Mouse (Mus musculus): ENCODE data around the gene Ccdc148. TPM values are rescaled to one million over a fixed set of nuclear protein-coding genes. Genes with fewer than 3 reads are reported as not detected.
A peak's percentile ranks its signal among the peaks of the same experiment; 100 is the strongest.

Gene Ccdc148
- polyA plus RNA-seq, 1 experiment from 2014 or later: 1.9 TPM

DNA sequence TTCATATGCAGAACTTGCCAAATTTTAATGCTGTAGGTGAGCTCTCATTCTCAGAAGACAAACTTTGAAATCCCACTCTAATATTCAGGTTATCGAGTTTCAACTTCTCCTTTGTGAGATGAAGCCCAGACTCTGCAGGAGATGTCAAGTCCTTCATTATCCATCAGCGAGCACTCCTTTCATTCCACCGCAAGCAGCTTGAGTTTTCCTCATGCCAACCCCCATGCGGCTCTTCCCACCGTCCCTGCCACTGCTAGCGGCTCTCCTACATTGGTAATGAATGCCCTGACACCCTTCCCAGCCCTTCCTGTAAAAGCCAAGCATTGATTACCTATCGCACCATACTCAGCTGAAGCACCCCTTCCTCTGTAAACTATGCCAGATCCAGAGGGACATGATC is 211.7 kb downstream of the Ccdc148 start:
- TF ChIP-seq CTCF (IDR thresholded peaks at IDR 0.05; ENCODE audit: low read depth): no peak
- no peak overlapping the region for H3K4me3 ChIP-seq (replicated peaks; ENCODE audit: low read depth, low read length)
- WGBS: 88% methylated on average over 7 of the region's 7 CpGs
- DNase-seq (ENCODE audit: low spot score) (no peak), ATAC-seq (replicated peaks; ENCODE audit: low FRiP score, low read depth) (no peak)
- no peak overlapping the region for H3K9ac ChIP-seq (ENCODE audit: low read depth, low read length)
- H3K27ac ChIP-seq: no peak overlapping the region
- H3K36me3 ChIP-seq (ENCODE audit: insufficient read depth, low read length): no peaks in the 10 kb centered on the region
- H3K9me3 ChIP-seq (replicated peaks; ENCODE audit: low read length): no peaks in the 10 kb centered on the region
- H3K27me3 ChIP-seq (ENCODE audit: insufficient read depth, low read length): no peaks in the 10 kb centered on the region
- H3K4me1 ChIP-seq (replicated peaks; ENCODE audit: insufficient read depth, low read length): no peaks in the 10 kb centered on the region
- H3K4me2 ChIP-seq (ENCODE audit: low read length): no peak overlapping the region

DNA sequence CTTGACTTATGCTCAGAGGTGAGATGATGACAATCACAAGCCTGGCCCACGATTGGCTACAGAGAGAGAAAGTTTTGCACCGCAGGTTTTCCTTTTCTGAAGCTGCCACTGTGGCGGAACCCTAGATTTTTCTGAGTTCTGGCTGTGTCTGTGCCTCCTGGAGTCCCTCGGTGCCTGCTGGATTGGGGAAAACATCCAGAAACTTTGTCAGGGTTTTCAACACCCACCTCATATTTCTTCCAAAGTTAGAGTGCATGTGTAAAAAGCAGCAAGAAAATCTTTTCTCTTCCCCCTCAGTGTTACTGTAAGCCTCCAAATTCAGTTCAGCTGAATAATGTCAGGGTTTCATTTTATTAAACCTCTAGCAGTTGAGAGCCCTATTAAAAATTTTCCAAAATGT is 219.1 kb downstream of the Ccdc148 start:
- Histone ChIP-seq H3K27me3 (ENCODE audit: insufficient read depth, low read length) (no peaks in the 10 kb centered on the region), H3K36me3 (ENCODE audit: insufficient read depth, low read length) (no peaks in the 10 kb centered on the region), H3K9me3 (replicated peaks; ENCODE audit: low read length) (no peaks in the 10 kb centered on the region), H3K4me1 (replicated peaks; ENCODE audit: insufficient read depth, low read length) (no peaks in the 10 kb centered on the region), H3K27ac (no peak overlapping the region), H3K4me3 (replicated peaks; ENCODE audit: low read depth, low read length) (no peak overlapping the region), H3K4me2 (ENCODE audit: low read length) (no peak overlapping the region), H3K9ac (ENCODE audit: low read depth, low read length) (no peak overlapping the region)
- no peak for DNase-seq (ENCODE audit: low spot score)
- no peak for ATAC-seq (replicated peaks; ENCODE audit: low FRiP score, low read depth)
- 78% methylated on average over 4 of the region's 4 CpGs for WGBS
- TF ChIP-seq CTCF (IDR thresholded peaks at IDR 0.05; ENCODE audit: low read depth): no peak

- Histone ChIP-seq H3K4me3 (replicated peaks; ENCODE audit: low read depth, low read length) (no peak overlapping the region), H3K4me2 (ENCODE audit: low read length) (no peak overlapping the region), H3K9ac (ENCODE audit: low read depth, low read length) (no peak overlapping the region), H3K9me3 (replicated peaks; ENCODE audit: low read length) (no peaks in the 10 kb centered on the region), H3K4me1 (replicated peaks; ENCODE audit: insufficient read depth, low read length) (no peaks in the 10 kb centered on the region), H3K36me3 (ENCODE audit: insufficient read depth, low read length) (no peaks in the 10 kb centered on the region), H3K27me3 (ENCODE audit: insufficient read depth, low read length) (no peaks in the 10 kb centered on the region), H3K27ac (no peak overlapping the region)
- TF ChIP-seq CTCF (IDR thresholded peaks at IDR 0.05; ENCODE audit: low read depth): no peak
- WGBS: 100% methylated on average over 2 of the region's 2 CpGs
- no peak for DNase-seq (ENCODE audit: low spot score)
- ATAC-seq (replicated peaks; ENCODE audit: low FRiP score, low read depth): no peak
Measured at GRCm38 (mm10) chr2:58925551-58925950, 234.9 kb downstream of the Ccdc148 start.

DNA sequence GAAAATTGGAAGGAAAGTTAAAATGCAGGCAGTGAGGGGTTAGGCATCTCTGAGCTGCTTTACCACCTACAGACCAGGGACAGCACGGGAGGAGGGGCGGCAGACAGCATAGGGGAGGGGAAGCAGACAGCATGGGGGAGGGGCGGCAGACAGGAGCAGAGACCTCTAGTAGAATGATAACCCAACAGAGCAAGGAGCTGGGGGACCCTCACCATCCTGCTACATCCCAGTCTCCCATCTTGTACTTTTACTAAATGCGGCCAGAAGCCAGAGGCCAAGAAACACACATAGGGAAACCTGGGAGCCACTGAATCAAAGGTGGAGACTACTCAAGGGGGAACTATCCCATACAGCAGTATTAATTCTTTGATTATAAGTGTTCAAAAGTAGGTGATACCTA is 242.1 kb downstream of the Ccdc148 start:
- ATAC-seq (replicated peaks; ENCODE audit: low FRiP score, low read depth) (no peak), DNase-seq (ENCODE audit: low spot score) (no peak)
- no peak overlapping the region for H3K4me2 ChIP-seq (ENCODE audit: low read length)
- H3K9ac ChIP-seq (ENCODE audit: low read depth, low read length): no peak overlapping the region
- H3K4me1 ChIP-seq (replicated peaks; ENCODE audit: insufficient read depth, low read length): no peaks in the 10 kb centered on the region
- no peaks in the 10 kb centered on the region for H3K36me3 ChIP-seq (ENCODE audit: insufficient read depth, low read length)
- WGBS: 58% methylated on average over 4 of the region's 4 CpGs
- no peaks in the 10 kb centered on the region for H3K9me3 ChIP-seq (replicated peaks; ENCODE audit: low read length)
- TF ChIP-seq CTCF (IDR thresholded peaks at IDR 0.05; ENCODE audit: low read depth): no peak
- no peak overlapping the region for H3K4me3 ChIP-seq (replicated peaks; ENCODE audit: low read depth, low read length)
- no peaks in the 10 kb centered on the region for H3K27me3 ChIP-seq (ENCODE audit: insufficient read depth, low read length)
- no peak overlapping the region for H3K27ac ChIP-seq

GRCm38 (mm10) chr2:58912339-58912738 is 248.1 kb downstream of the Ccdc148 start:
- no peak for DNase-seq (ENCODE audit: low spot score)
- no peak for ATAC-seq (replicated peaks; ENCODE audit: low FRiP score, low read depth)
- H3K4me2 ChIP-seq (ENCODE audit: low read length): no peak overlapping the region
- no peaks in the 10 kb centered on the region for H3K9me3 ChIP-seq (replicated peaks; ENCODE audit: low read length)
- 95% methylated on average over 9 of the region's 9 CpGs for WGBS
- no peaks in the 10 kb centered on the region for H3K27me3 ChIP-seq (ENCODE audit: insufficient read depth, low read length)
- no peaks in the 10 kb centered on the region for H3K4me1 ChIP-seq (replicated peaks; ENCODE audit: insufficient read depth, low read length)
- H3K36me3 ChIP-seq (ENCODE audit: insufficient read depth, low read length): no peaks in the 10 kb centered on the region
- no peak for TF ChIP-seq CTCF (IDR thresholded peaks at IDR 0.05; ENCODE audit: low read depth)
- H3K9ac ChIP-seq (ENCODE audit: low read depth, low read length): no peak overlapping the region
- no peak overlapping the region for H3K4me3 ChIP-seq (replicated peaks; ENCODE audit: low read depth, low read length)
- H3K27ac ChIP-seq: no peak overlapping the region

DNA sequence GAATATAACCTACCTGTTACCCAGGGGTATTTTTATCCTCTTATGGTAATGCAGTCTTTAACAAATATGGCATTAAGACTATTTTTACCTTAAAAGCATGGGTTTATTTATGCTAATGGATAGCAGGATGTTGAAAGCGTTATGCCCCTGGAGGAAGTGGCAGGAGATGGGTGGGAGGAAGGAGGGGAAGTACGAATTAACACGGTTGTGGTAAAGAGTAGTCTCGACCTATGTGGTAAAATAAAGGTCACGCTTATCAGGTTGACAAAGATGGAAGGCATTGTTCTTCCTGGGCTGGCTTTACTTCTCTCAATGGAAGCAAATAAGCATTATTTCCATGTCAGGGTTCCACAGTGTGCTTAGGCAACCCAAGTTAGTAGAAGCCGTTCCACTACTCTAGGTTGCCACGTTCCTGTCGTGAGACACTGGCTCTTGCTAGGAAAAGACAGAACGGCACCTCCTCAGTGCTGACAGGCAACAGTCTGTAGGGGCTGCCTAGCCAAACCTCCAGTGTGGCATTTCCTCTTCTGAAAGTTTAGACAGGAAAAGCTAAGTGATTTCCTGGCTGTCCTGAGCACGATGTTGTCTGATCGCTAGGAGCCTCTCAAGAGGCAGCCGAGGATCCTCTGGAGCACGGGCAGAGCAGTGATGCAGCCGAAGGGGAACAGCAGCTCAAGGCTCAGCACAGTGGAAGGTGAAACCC is 253.5 kb downstream of the Ccdc148 start:
- Histone ChIP-seq H3K36me3 (ENCODE audit: insufficient read depth, low read length) (no peaks in the 10 kb centered on the region), H3K4me1 (replicated peaks; ENCODE audit: insufficient read depth, low read length) (no peaks in the 10 kb centered on the region), H3K4me3 (replicated peaks; ENCODE audit: low read depth, low read length) (no peak overlapping the region), H3K9me3 (replicated peaks; ENCODE audit: low read length) (no peaks in the 10 kb centered on the region), H3K27me3 (ENCODE audit: insufficient read depth, low read length) (no peaks in the 10 kb centered on the region), H3K4me2 (ENCODE audit: low read length) (0 out of 2 replicates have a peak overlapping the region, but pooled peaks have one; percentile 18), H3K9ac (ENCODE audit: low read depth, low read length) (no peak overlapping the region), H3K27ac (no peak overlapping the region)
- WGBS: 38% methylated on average over 14 of the region's 14 CpGs
- ATAC-seq (replicated peaks; ENCODE audit: low FRiP score, low read depth) (no peak), DNase-seq (ENCODE audit: low spot score) (peak; percentile 19)
- TF ChIP-seq CTCF (IDR thresholded peaks at IDR 0.05; ENCODE audit: low read depth): no peak

GRCm38 (mm10) chr2:58905057-58905456 is 255.4 kb downstream of the Ccdc148 start:
- no peak for TF ChIP-seq CTCF (IDR thresholded peaks at IDR 0.05; ENCODE audit: low read depth)
- H3K27ac ChIP-seq: no peak overlapping the region
- DNase-seq (ENCODE audit: low spot score) (no peak), ATAC-seq (replicated peaks; ENCODE audit: low FRiP score, low read depth) (no peak)
- H3K9ac ChIP-seq (ENCODE audit: low read depth, low read length): no peak overlapping the region
- H3K4me1 ChIP-seq (replicated peaks; ENCODE audit: insufficient read depth, low read length): no peaks in the 10 kb centered on the region
- no peaks in the 10 kb centered on the region for H3K27me3 ChIP-seq (ENCODE audit: insufficient read depth, low read length)
- no peaks in the 10 kb centered on the region for H3K9me3 ChIP-seq (replicated peaks; ENCODE audit: low read length)
- H3K4me3 ChIP-seq (replicated peaks; ENCODE audit: low read depth, low read length): no peak overlapping the region
- no peaks in the 10 kb centered on the region for H3K36me3 ChIP-seq (ENCODE audit: insufficient read depth, low read length)
- no peak overlapping the region for H3K4me2 ChIP-seq (ENCODE audit: low read length)
- WGBS: 76% methylated on average over 4 of the region's 4 CpGs
